Mouse (Mus musculus): ENCODE results near the gene Ptpn18. TPM values are rescaled to one million over a fixed set of nuclear protein-coding genes. Genes with fewer than 3 reads are reported as not detected.

The Ptpn18 gene
- polyA plus RNA-seq (2015; fragmentation: Nextera tagmentation; extraction: Ambion mirVana), result 4.4 and 4.9 TPM in 2 replicates

DNA sequence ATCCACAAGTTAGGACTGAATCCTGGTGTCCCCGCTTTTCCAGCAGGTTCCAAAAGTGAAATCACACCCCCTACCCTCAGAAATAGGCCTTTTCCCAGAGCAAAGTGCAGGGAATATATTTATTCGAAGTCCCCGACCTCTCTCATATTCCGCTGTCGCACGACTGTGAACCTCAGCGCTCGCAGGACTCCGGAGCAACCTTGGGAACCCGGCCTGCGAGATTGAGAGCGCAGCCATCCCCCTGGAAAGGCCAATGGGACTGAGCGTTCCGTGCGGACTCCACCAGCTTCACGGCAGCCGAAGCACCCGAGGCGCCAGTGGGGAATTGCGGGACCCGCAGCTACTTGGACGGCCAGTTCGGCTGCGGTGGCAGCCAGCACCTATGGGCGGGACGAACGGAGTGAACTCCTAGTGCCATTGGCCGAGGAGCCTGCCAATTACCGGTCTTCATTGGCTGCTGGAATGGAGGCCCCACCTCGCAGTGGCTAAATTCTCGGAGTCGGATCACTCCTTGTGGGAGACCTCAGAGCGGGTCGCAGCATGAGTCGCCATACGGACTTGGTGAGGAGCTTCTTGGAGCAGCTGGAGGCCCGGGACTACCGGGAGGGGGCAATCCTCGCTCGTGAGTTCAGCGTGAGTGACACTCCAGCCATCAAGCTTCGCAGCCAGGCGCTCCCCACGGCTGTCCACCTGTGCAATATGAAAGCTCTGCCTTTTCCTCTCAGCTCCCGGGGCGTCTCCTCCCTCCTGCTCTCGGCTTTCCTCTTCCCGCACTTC is at the start of gene Ptpn18:
Ptpn18 (plus strand) TSS at position 479 of the 777 bp plus-strand sequence.
- peak within 1 kb of the TSS; percentile 67 for H3K4me3 ChIP-seq (ENCODE audit: low read length)
- H3K9me3 ChIP-seq (ENCODE audit: control insufficient read depth, low read length), result no peaks in the 10 kb centered on the region
- no peak within 1 kb of the TSS for H3K27ac ChIP-seq (ENCODE audit: low read depth, low read length)
- H3K9ac ChIP-seq (ENCODE audit: low read depth, low read length), result peak within 1 kb of the TSS; percentile 66
- peak; percentile 95 for ATAC-seq
- WGBS, result under 1% methylated on average over 48 of the region's 48 CpGs
- H3K4me1 ChIP-seq (ENCODE audit: control insufficient read depth, insufficient read depth, low read depth, low read length), result peaks cover 7% of the 10 kb centered on the region
- H3K27me3 ChIP-seq (replicated peaks; ENCODE audit: control insufficient read depth, insufficient read depth, low read length), result peaks cover 25% of the 10 kb centered on the region
- H3K36me3 ChIP-seq (ENCODE audit: control insufficient read depth, insufficient read depth, low read length), result no peaks in the 10 kb centered on the region
- peak within 1 kb of the TSS; percentile 99 for H3K4me2 ChIP-seq (ENCODE audit: low read length)

DNA sequence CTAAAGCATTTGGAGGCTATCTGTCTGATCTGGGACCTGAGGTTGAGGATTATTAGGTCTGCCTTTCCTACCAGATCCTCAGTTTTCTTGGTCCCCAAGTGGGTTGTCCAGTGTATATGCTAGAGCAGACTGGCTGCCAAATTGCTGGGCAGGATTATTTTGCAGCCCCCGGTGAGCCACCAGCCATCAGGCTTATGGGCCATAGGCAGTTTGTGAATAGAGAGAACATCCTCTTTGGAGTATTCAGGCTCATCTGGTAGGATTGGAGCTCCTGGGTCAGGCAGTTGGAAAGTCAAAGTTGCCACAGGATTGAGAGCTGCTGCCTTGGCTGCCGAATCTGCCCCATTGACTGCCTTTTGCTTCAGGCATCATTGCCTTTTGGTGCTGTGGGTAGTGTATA is 31.1 kb upstream of the Ptpn18 start:
- Histone ChIP-seq H3K9me3 (ENCODE audit: control insufficient read depth, low read length) (peaks cover 17% of the 10 kb centered on the region), H3K4me1 (ENCODE audit: control insufficient read depth, insufficient read depth, low read depth, low read length) (peaks cover 8% of the 10 kb centered on the region), H3K4me2 (ENCODE audit: low read length) (no peak overlapping the region), H3K9ac (ENCODE audit: low read depth, low read length) (no peak overlapping the region), H3K36me3 (ENCODE audit: control insufficient read depth, insufficient read depth, low read length) (no peaks in the 10 kb centered on the region; the same call in 1 of the 2 replicates), H3K27ac (ENCODE audit: low read depth, low read length) (no peak overlapping the region), H3K27me3 (replicated peaks; ENCODE audit: control insufficient read depth, insufficient read depth, low read length) (no peaks in the 10 kb centered on the region), H3K4me3 (ENCODE audit: low read length) (no peak overlapping the region)
- no peak for ATAC-seq
- WGBS, result 100% methylated on average over 2 of the region's 2 CpGs

GRCm38 (mm10) chr1:34429281-34429680 is 30.3 kb upstream of the Ptpn18 start:
- Histone ChIP-seq H3K36me3 (ENCODE audit: control insufficient read depth, insufficient read depth, low read length) (no peaks in the 10 kb centered on the region; the same call in 1 of the 2 replicates), H3K4me2 (ENCODE audit: low read length) (no peak overlapping the region), H3K4me1 (ENCODE audit: control insufficient read depth, insufficient read depth, low read depth, low read length) (peaks cover 16% of the 10 kb centered on the region), H3K27me3 (replicated peaks; ENCODE audit: control insufficient read depth, insufficient read depth, low read length) (no peaks in the 10 kb centered on the region), H3K27ac (ENCODE audit: low read depth, low read length) (no peak overlapping the region), H3K9me3 (ENCODE audit: control insufficient read depth, low read length) (peaks cover 17% of the 10 kb centered on the region), H3K9ac (ENCODE audit: low read depth, low read length) (no peak overlapping the region), H3K4me3 (ENCODE audit: low read length) (no peak overlapping the region)
- no peak for ATAC-seq
- 94% methylated on average over 4 of the region's 4 CpGs for WGBS

DNA sequence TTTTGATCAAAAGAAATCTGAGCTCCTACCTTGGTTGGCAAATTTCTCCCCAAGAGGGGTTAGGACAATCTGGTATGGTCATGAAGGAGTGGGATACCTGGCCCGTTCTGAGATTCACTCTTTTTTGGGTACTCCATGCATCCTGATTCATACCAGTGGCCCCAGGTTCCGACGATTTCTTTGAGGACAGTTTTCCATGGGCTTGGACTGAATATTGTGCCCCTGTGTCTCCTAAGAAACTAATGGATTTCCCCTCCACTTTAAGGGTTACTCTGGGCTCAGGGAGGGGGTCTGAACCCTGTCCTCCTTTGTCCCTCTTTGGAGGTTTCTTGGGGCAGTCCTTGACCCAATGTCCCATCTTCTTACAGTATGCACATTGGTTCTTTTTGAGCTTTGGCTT is 28.6 kb upstream of the Ptpn18 start:
- Histone ChIP-seq H3K27me3 (replicated peaks; ENCODE audit: control insufficient read depth, insufficient read depth, low read length) (no peaks in the 10 kb centered on the region), H3K9me3 (ENCODE audit: control insufficient read depth, low read length) (peaks cover 17% of the 10 kb centered on the region), H3K4me1 (ENCODE audit: control insufficient read depth, insufficient read depth, low read depth, low read length) (peaks cover 19% of the 10 kb centered on the region), H3K4me2 (ENCODE audit: low read length) (no peak overlapping the region), H3K27ac (ENCODE audit: low read depth, low read length) (no peak overlapping the region), H3K4me3 (ENCODE audit: low read length) (no peak overlapping the region), H3K9ac (ENCODE audit: low read depth, low read length) (no peak overlapping the region), H3K36me3 (ENCODE audit: control insufficient read depth, insufficient read depth, low read length) (no peaks in the 10 kb centered on the region; the same call in 1 of the 2 replicates)
- 91% methylated on average over 3 of the region's 3 CpGs for WGBS
- ATAC-seq, result no peak

DNA sequence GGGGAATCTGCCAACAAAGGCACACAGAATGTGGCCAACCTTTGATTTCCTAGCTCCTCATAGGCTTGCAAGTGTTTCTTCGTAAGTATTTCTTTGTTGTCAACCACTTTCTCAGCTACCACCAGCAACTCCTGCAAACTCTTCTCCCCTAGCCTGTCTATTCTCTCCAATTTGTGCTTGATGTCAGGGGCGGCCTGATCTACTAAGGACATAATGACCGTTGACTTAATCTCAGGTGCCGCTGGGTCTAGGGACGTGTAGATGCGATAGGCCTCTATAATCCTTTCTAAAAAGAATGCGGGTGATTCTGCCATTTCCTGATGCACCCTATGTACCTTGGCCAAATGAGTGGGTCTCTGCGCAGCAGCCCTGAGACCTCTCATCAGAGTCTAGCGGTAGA is 28.1 kb upstream of the Ptpn18 start:
- no peaks in the 10 kb centered on the region; the same call in 1 of the 2 replicates for H3K36me3 ChIP-seq (ENCODE audit: control insufficient read depth, insufficient read depth, low read length)
- no peak overlapping the region for H3K9ac ChIP-seq (ENCODE audit: low read depth, low read length)
- H3K4me1 ChIP-seq (ENCODE audit: control insufficient read depth, insufficient read depth, low read depth, low read length), result peaks cover 19% of the 10 kb centered on the region
- WGBS, result 98% methylated on average over 9 of the region's 9 CpGs
- H3K4me3 ChIP-seq (ENCODE audit: low read length), result no peak overlapping the region
- H3K9me3 ChIP-seq (ENCODE audit: control insufficient read depth, low read length), result peaks cover 17% of the 10 kb centered on the region
- no peaks in the 10 kb centered on the region for H3K27me3 ChIP-seq (replicated peaks; ENCODE audit: control insufficient read depth, insufficient read depth, low read length)
- no peak overlapping the region for H3K27ac ChIP-seq (ENCODE audit: low read depth, low read length)
- ATAC-seq, result no peak
- H3K4me2 ChIP-seq (ENCODE audit: low read length), result no peak overlapping the region

- peak overlapping the region; percentile 75 for H3K4me2 ChIP-seq (ENCODE audit: low read length)
- no peaks in the 10 kb centered on the region for H3K27me3 ChIP-seq (replicated peaks; ENCODE audit: control insufficient read depth, insufficient read depth, low read length)
- no peak for ATAC-seq
- peak overlapping the region; percentile 53 for H3K4me3 ChIP-seq (ENCODE audit: low read length)
- peak overlapping the region; percentile 50 for H3K9ac ChIP-seq (ENCODE audit: low read depth, low read length)
- H3K36me3 ChIP-seq (ENCODE audit: control insufficient read depth, insufficient read depth, low read length), result no peaks in the 10 kb centered on the region; the same call in 1 of the 2 replicates
- peaks cover 19% of the 10 kb centered on the region for H3K4me1 ChIP-seq (ENCODE audit: control insufficient read depth, insufficient read depth, low read depth, low read length)
- H3K27ac ChIP-seq (ENCODE audit: low read depth, low read length), result peak overlapping the region; percentile 63; the same call in 1 of the 2 replicates
- peaks cover 15% of the 10 kb centered on the region for H3K9me3 ChIP-seq (ENCODE audit: control insufficient read depth, low read length)
- WGBS, result 23% methylated on average over 13 of the region's 13 CpGs
Observed at GRCm38 (mm10) chr1:34432411-34432775, 27.2 kb upstream of the Ptpn18 start.

- H3K27me3 ChIP-seq (replicated peaks; ENCODE audit: control insufficient read depth, insufficient read depth, low read length), result no peaks in the 10 kb centered on the region
- 2% methylated on average over 35 of the region's 35 CpGs for WGBS
- H3K27ac ChIP-seq (ENCODE audit: low read depth, low read length), result peak overlapping the region; percentile 63
- peaks cover 15% of the 10 kb centered on the region for H3K9me3 ChIP-seq (ENCODE audit: control insufficient read depth, low read length)
- ATAC-seq, result peak; percentile 25
- peaks cover 19% of the 10 kb centered on the region for H3K4me1 ChIP-seq (ENCODE audit: control insufficient read depth, insufficient read depth, low read depth, low read length)
- peak overlapping the region; percentile 53 for H3K4me3 ChIP-seq (ENCODE audit: low read length)
- H3K9ac ChIP-seq (ENCODE audit: low read depth, low read length), result peak overlapping the region; percentile 50
- no peaks in the 10 kb centered on the region; the same call in 1 of the 2 replicates for H3K36me3 ChIP-seq (ENCODE audit: control insufficient read depth, insufficient read depth, low read length)
- H3K4me2 ChIP-seq (ENCODE audit: low read length), result peak overlapping the region; percentile 75
Observed at GRCm38 (mm10) chr1:34432776-34433481, 26.6 kb upstream of the Ptpn18 start.

GRCm38 (mm10) chr1:34433891-34434521 is 25.6 kb upstream of the Ptpn18 start:
- peak overlapping the region; percentile 54 for H3K9ac ChIP-seq (ENCODE audit: low read depth, low read length)
- WGBS, result 5% methylated on average over 19 of the region's 19 CpGs
- peak overlapping the region; percentile 75 for H3K4me2 ChIP-seq (ENCODE audit: low read length)
- H3K36me3 ChIP-seq (ENCODE audit: control insufficient read depth, insufficient read depth, low read length), result no peaks in the 10 kb centered on the region; the same call in 1 of the 2 replicates
- H3K9me3 ChIP-seq (ENCODE audit: control insufficient read depth, low read length), result peaks cover 15% of the 10 kb centered on the region
- ATAC-seq, result 0 out of 2 replicates have a peak, but pooled peaks have one; percentile 13
- H3K27ac ChIP-seq (ENCODE audit: low read depth, low read length), result peak overlapping the region; percentile 65
- peaks cover 23% of the 10 kb centered on the region for H3K4me1 ChIP-seq (ENCODE audit: control insufficient read depth, insufficient read depth, low read depth, low read length)
- H3K4me3 ChIP-seq (ENCODE audit: low read length), result peak overlapping the region; percentile 71
- H3K27me3 ChIP-seq (replicated peaks; ENCODE audit: control insufficient read depth, insufficient read depth, low read length), result no peaks in the 10 kb centered on the region

Data from hindbrain, embryonic 16.5 days (tissue).